Mouse (Mus musculus) ZHBTc4 (cell line): ENCODE measurements around the gene 1700010I14Rik.

Experiments used
- DNase-seq: peaks from one replicate; pipeline ENCODE4 v3.0.0-alpha.2; 2011; ENCODE audit warnings: low read depth, low spot score

Gene 1700010I14Rik

GRCm38 (mm10) chr17:9023198-9023942 is 35.2 kb downstream of the 1700010I14Rik start:
- DNase-seq = peak; percentile 27

GRCm38 (mm10) chr17:9030181-9030580 is 42.0 kb downstream of the 1700010I14Rik start:
- DNase-seq = peak; percentile 42

- peak; percentile 84 for DNase-seq
These were observed 43.4 kb downstream of the 1700010I14Rik start for GRCm38 (mm10) chr17:9031241-9032141.

DNA sequence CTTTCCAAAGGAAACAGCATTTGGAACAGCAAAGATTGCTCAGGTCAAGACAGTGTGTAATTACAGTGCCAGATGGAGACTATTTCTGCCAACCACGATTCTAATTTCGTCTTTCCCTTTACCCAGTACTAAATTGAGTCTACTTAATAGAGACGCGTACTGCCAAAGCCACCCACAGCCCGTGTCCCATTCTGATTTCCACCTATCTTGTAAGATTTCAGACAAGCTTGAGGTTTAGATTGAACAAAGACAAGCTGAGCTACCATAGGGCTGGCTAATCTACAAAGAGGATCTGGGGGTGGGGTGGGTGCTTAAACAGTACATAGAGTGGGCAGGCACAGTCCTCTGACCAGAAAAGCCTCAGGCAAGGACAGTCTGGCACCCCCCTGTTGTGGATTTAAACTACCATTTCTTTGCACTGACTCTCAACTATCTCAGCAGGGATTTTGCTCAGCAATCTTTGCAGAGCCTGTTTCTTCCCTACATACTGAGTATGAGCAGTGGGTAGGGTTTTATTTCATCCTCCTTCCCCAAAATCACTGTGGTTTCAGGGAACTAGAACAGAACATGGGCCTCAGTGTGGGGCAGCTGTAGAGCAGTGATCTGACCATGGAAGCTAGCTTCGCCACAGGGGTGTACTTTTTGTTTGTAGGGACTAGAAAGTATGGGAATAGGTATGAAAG is 44.4 kb downstream of the 1700010I14Rik start:
- no peak for DNase-seq

- DNase-seq = no peak
These were observed 45.4 kb downstream of the 1700010I14Rik start for GRCm38 (mm10) chr17:9033511-9033910.

DNA sequence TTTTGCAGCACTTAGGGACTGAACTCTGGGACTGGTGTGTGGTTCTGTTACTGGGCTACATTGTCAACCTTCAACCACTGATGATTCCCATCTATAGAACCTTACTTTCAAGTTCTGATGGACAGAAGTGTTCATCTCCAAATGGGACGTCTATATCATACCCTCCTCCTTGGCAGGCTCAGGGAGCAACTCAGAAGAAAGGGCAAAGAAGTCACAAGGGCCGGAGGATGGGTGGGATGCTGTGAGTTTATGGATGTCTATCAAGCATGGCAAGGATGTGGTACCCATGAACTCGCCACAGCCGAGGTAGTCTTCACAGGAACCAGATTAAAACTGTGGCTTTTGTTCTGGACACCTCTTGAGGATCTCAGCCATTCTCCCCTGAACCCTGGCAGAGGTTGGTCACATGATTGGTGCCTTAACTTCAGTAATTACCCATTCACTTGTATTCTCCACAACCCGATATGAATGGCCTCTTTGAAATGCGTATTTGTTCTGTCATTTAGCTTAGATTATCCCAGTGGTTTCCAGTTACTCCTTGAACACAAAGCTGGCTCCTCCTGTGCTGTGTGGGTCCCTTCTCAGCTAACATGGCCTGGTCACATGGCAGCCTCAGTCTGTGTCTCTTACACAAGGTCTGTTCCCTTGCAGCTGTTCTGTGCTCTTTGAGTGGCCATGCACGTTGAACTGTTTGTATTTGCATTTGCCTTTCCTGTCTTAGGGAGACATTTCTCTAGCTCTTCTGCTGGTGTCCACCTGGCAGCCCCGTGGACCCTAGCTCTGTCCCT is 47.6 kb downstream of the 1700010I14Rik start:
- DNase-seq = peak; percentile 83

- DNase-seq = peak; percentile 67
These were observed 54.6 kb downstream of the 1700010I14Rik start for GRCm38 (mm10) chr17:9042723-9043122.

DNA sequence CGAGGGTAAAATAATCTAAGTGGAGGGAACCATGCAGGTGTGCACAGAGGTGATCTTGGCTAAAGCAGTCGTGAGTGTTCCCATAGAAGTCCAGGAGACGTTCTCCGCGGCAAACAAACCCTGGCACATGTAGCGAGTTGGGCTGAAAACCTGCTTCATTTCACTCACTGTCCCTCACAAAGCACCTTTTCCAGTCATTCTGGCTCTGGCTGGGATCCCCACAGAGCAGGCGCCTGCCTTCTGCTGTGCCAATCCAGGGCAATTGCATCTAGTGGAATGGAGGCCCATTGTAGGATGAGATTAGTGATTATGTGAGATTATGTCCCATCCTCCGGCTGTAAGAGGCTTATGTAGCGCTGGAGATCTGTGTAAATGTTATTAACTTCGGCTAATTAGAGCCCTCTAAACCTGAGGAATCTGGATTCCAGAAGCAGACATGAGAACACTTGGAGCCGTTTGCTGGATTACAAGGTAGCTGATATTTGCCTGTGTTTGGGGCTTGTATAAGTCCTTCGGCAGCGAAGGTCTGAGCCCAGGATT is 64.4 kb downstream of the 1700010I14Rik start:
- no peak for DNase-seq

DNA sequence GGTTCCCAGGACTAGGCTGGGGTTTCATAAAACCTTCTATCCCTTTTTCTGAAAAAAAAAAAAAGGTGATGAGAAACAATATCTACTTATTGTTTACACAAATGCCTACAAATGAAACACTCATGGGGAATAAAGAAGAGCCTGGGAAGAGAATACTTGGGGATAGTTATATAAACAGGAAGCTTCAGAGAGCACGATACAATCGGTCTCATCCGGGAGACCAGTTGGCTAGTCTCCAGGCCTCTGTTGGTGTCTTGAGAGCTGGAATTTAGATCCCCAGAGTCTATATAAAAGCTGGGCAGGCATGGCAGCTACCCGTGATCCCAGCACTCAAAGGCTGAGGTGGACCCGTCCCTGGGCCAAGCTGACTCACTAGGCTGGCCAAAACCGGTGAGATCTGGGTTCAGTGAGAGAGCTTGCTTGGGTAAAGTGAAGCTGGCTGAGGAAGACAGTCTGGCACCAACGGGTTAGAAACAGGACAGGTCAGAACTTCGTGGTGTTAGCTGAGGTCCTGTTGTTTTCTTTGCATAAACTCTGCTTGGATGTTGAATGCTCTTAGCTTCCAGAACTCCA is 71.3 kb downstream of the 1700010I14Rik start:
- DNase-seq = no peak
